Mouse (Mus musculus) myocyte (in vitro differentiated cells): ENCODE data around the gene Pkig.

Experiments
- POLR2A ChIP-seq: IDR thresholded peaks from one replicate; pipeline ENCODE4 v1.6.1; 2011; ENCODE audit warnings: low read depth, mild to moderate bottlenecking, control low read depth, moderate library complexity; ENCODE audit not compliant: insufficient read length
- TCF12 ChIP-seq: IDR thresholded peaks from one replicate; pipeline ENCODE4 v1.6.1; 2011; ENCODE audit warnings: mild to moderate bottlenecking, control low read depth; ENCODE audit not compliant: poor library complexity, insufficient read depth, severe bottlenecking

- TF ChIP-seq TCF12: no peak
- no peak for TF ChIP-seq POLR2A
Observed at GRCm38 (mm10) chr2:163640493-163640892, 17.7 kb upstream of the Pkig start.
